Mouse (Mus musculus): ENCODE results near the gene Plekho1.
"Not testable (repeated sequence)": the region's sequence is repeated elsewhere in the genome, so short reads cannot be mapped to it uniquely, and the experiment has no call there.

Plekho1 gene

GRCm38 (mm10) chr3:95995802-95996428 lies at the start of gene Plekho1:
Gene Plekho1, minus strand, starts transcription at chr3:95996001.
- peak; percentile 60 for DNase-seq (ENCODE audit: inconsistent ontology term)

- DNase-seq (ENCODE audit: inconsistent ontology term): not testable (repeated sequence)
Measured at GRCm38 (mm10) chr3:96044559-96044958, 48.8 kb upstream of the Plekho1 start.

- DNase-seq (ENCODE audit: inconsistent ontology term): no peak
Measured at GRCm38 (mm10) chr3:96043104-96043503, 47.3 kb upstream of the Plekho1 start.

GRCm38 (mm10) chr3:96041079-96041478 lies 45.3 kb upstream of the Plekho1 start:
- DNase-seq (ENCODE audit: inconsistent ontology term): no peak

GRCm38 (mm10) chr3:96040663-96041006 lies 44.8 kb upstream of the Plekho1 start:
- DNase-seq (ENCODE audit: inconsistent ontology term): no peak

GRCm38 (mm10) chr3:96039857-96040662 lies 44.3 kb upstream of the Plekho1 start:
- no peak for DNase-seq (ENCODE audit: inconsistent ontology term)

GRCm38 (mm10) chr3:96038851-96039250 lies 43.0 kb upstream of the Plekho1 start:
- no peak for DNase-seq (ENCODE audit: inconsistent ontology term)

GRCm38 (mm10) chr3:96038156-96038555 lies 42.4 kb upstream of the Plekho1 start:
- no peak for DNase-seq (ENCODE audit: inconsistent ontology term)

GRCm38 (mm10) chr3:96036796-96037195 lies 41.0 kb upstream of the Plekho1 start:
- DNase-seq (ENCODE audit: inconsistent ontology term): no peak

GRCm38 (mm10) chr3:96033046-96033445 lies 37.2 kb upstream of the Plekho1 start:
- no peak for DNase-seq (ENCODE audit: inconsistent ontology term)

- no peak for DNase-seq (ENCODE audit: inconsistent ontology term)
Measured at GRCm38 (mm10) chr3:96032652-96033017, 36.8 kb upstream of the Plekho1 start.

GRCm38 (mm10) chr3:96031991-96032651 lies 36.3 kb upstream of the Plekho1 start:
- no peak for DNase-seq (ENCODE audit: inconsistent ontology term)

- no peak for DNase-seq (ENCODE audit: inconsistent ontology term)
Measured at GRCm38 (mm10) chr3:96029766-96030165, 34.0 kb upstream of the Plekho1 start.

- no peak for DNase-seq (ENCODE audit: inconsistent ontology term)
Measured at GRCm38 (mm10) chr3:96029336-96029735, 33.5 kb upstream of the Plekho1 start.

- DNase-seq (ENCODE audit: inconsistent ontology term): peak; percentile 5
Measured at GRCm38 (mm10) chr3:96027875-96028274, 32.1 kb upstream of the Plekho1 start.

- no peak for DNase-seq (ENCODE audit: inconsistent ontology term)
Measured at GRCm38 (mm10) chr3:96027145-96027544, 31.3 kb upstream of the Plekho1 start.

GRCm38 (mm10) chr3:96021421-96022128 lies 25.8 kb upstream of the Plekho1 start:
- DNase-seq (ENCODE audit: inconsistent ontology term): no peak

GRCm38 (mm10) chr3:96020735-96021134 lies 24.9 kb upstream of the Plekho1 start:
- DNase-seq (ENCODE audit: inconsistent ontology term): no peak

GRCm38 (mm10) chr3:96017461-96017860 lies 21.7 kb upstream of the Plekho1 start:
- peak; percentile 47 for DNase-seq (ENCODE audit: inconsistent ontology term)

- no peak for DNase-seq (ENCODE audit: inconsistent ontology term)
Measured at GRCm38 (mm10) chr3:96016257-96016889, 20.6 kb upstream of the Plekho1 start.

- no peak for DNase-seq (ENCODE audit: inconsistent ontology term)
Measured at GRCm38 (mm10) chr3:96015681-96016080, 19.9 kb upstream of the Plekho1 start.

- no peak for DNase-seq (ENCODE audit: inconsistent ontology term)
Measured at GRCm38 (mm10) chr3:96012805-96013204, 17.0 kb upstream of the Plekho1 start.

Measured in Muller cell, postnatal 12 days (primary cell).